Mouse (Mus musculus): ENCODE results near the gene Tcf7l2. TPM values are rescaled to one million over a fixed set of nuclear protein-coding genes. Genes with fewer than 3 reads are reported as not detected.

The Tcf7l2 gene
- polyA plus RNA-seq, 1 experiment from 2014 or later = 215 TPM

- no peaks in the 10 kb centered on the region for H3K27me3 ChIP-seq
- H3K9me3 ChIP-seq (replicated peaks) = no peaks in the 10 kb centered on the region
- peaks cover 26% of the 10 kb centered on the region for H3K4me1 ChIP-seq
- H3K4me2 ChIP-seq = no peak overlapping the region
- H3K27ac ChIP-seq = no peak overlapping the region
- ATAC-seq = no peak
- H3K9ac ChIP-seq = no peak overlapping the region
- 82% methylated on average over 5 of the region's 5 CpGs for WGBS
- H3K36me3 ChIP-seq (ENCODE audit: poor library complexity, severe bottlenecking) = no peaks in the 10 kb centered on the region
- no peak overlapping the region for H3K4me3 ChIP-seq
Measured at GRCm38 (mm10) chr19:55855571-55855970, 114.0 kb downstream of the Tcf7l2 start.

DNA sequence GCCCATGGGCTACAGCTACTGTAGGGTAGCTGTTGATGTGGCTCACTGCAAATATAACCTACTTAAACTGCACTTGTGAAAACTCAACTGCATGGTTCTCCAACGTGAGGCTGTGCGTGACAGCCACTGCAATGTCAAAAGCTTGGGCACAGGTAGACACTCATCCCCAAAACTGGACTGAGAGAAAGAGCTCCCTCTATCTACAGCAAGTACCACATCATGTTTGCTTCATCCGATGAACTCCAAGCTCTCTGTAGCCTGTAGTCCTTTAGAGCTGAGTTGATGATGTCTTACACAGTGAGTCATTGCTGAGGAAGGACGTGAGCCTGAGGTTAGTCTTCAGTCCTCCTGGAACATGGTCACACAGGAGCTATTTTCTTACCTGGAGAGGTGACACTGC, 115.7 kb downstream of the Tcf7l2 start:
- Histone ChIP-seq H3K4me1 (peaks cover 12% of the 10 kb centered on the region), H3K4me3 (no peak overlapping the region), H3K9me3 (replicated peaks) (no peaks in the 10 kb centered on the region), H3K4me2 (no peak overlapping the region), H3K27ac (no peak overlapping the region), H3K27me3 (no peaks in the 10 kb centered on the region), H3K9ac (no peak overlapping the region), H3K36me3 (ENCODE audit: poor library complexity, severe bottlenecking) (no peaks in the 10 kb centered on the region)
- WGBS = 94% methylated on average over 4 of the region's 4 CpGs
- ATAC-seq = no peak

DNA sequence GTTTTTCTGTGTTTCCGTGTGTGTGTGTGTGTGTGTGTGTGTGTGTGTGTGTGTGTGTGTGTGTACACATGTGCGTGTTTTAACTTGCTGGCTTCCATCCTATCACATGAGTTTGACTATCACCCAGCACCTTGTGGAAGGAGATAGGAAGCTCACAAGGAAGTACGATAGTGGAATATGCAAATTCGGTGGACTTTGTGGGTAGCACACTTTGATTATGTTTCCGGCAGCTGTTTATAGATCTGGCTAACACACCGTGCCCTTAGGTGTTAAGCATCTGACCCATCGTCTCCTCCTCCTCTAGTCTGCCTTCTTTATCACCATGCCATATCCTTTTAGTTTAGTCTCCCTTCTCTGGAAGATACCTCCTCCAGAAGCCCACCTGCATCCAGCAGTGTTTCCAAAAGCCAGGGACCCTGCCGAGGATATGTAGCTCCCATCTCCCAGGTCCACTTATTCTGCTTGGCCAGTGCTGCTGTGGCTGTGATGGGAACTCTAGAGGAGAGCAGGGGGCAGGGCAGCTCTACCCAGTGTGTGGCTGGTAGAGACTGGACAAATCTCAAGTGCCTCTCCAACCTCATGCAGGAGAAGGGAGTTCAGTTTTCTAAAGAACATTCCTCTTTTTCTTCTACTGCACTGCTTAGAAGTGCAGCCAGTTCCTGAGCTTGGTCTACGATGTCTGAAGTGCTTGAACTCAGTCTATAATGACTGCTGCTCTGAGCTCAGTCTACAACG, 118.6 kb downstream of the Tcf7l2 start:
- Histone ChIP-seq H3K27me3 (no peaks in the 10 kb centered on the region), H3K9me3 (replicated peaks) (no peaks in the 10 kb centered on the region), H3K36me3 (ENCODE audit: poor library complexity, severe bottlenecking) (no peaks in the 10 kb centered on the region), H3K4me1 (0 out of 2 replicates have a peak, but pooled peaks cover 2% of the 10 kb centered on the region), H3K4me2 (no peak overlapping the region), H3K9ac (no peak overlapping the region), H3K4me3 (no peak overlapping the region), H3K27ac (no peak overlapping the region)
- WGBS = 86% methylated on average over 10 of the region's 10 CpGs
- ATAC-seq = no peak

DNA sequence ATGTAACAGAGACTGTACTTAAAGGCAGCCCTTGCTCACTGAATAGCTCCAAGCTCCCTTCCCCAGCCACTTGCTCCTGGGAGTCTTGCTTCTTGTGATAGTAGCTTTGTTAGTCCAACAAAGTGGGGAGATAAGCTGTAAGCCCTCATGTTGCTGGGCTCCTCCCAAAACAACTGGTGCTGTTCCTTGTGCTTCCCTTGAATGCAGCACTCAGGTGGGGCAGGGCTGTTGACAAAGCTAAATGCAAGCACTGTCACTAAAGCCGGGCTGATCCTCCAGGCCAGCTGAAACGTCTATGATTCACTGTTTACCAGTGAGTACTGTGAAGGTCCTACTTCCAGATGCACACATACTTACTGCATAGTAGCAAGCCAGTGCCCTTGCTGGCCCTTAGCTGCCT, 120.1 kb downstream of the Tcf7l2 start:
- no peaks in the 10 kb centered on the region for H3K4me1 ChIP-seq
- H3K4me2 ChIP-seq = no peak overlapping the region
- 81% methylated on average over 2 of the region's 2 CpGs for WGBS

DNA sequence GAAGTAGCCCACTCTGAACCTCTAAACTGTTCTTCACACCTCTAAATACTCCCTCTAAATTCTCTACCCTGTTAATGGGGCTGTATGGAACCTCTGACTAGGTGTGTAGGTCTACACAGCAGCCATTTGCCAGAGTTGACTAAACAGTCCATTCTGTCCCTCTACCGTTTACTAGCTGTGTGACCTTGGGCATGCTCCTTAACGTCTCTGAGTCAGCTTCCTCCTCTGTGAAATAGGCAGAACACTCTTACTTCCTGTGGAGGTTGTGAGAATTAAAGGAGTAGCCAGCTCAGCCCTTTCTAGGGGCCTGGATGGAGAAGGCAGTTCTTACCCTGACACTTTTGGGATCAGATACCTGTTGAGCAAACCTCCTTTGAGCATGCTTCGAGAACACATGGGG, 120.9 kb downstream of the Tcf7l2 start:
- Histone ChIP-seq H3K27me3 (no peaks in the 10 kb centered on the region), H3K9ac (no peak overlapping the region), H3K4me2 (no peak overlapping the region), H3K36me3 (ENCODE audit: poor library complexity, severe bottlenecking) (no peaks in the 10 kb centered on the region), H3K27ac (no peak overlapping the region), H3K9me3 (replicated peaks) (no peaks in the 10 kb centered on the region), H3K4me3 (no peak overlapping the region), H3K4me1 (peaks cover 1% of the 10 kb centered on the region; the same call in 1 of the 2 replicates)
- ATAC-seq = no peak
- WGBS = 90% methylated on average over 3 of the region's 3 CpGs

More for the DNA sequence above, 120.1 kb downstream of the Tcf7l2 start:
- Histone ChIP-seq H3K9ac (no peak overlapping the region), H3K4me3 (no peak overlapping the region), H3K36me3 (ENCODE audit: poor library complexity, severe bottlenecking) (no peaks in the 10 kb centered on the region), H3K27me3 (no peaks in the 10 kb centered on the region), H3K9me3 (replicated peaks) (no peaks in the 10 kb centered on the region), H3K27ac (no peak overlapping the region)
- ATAC-seq = no peak

DNA sequence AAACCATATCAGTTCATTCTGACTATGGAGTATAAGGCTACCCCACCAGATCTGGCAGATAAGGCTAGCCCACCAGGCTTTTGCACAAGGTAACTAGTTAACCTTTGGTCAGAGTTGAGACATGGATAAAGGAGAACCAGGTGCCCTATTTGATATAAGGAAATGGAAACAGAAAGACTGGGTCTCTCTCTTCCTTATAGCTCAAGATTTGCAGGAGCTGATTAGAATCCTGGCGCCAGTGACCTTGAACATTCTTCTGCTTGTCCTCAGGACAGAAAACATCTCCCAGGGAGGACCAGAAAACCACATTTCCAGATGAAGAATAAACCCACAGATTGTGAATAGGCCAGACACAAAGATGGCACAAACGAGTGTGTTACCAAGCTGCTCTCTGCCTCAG, 123.4 kb downstream of the Tcf7l2 start:
- no peaks in the 10 kb centered on the region for H3K9me3 ChIP-seq (replicated peaks)
- no peaks in the 10 kb centered on the region for H3K27me3 ChIP-seq
- H3K9ac ChIP-seq = no peak overlapping the region
- ATAC-seq = no peak
- no peak overlapping the region for H3K4me3 ChIP-seq
- H3K4me1 ChIP-seq = peaks cover 8% of the 10 kb centered on the region; the same call in 1 of the 2 replicates
- H3K36me3 ChIP-seq (ENCODE audit: poor library complexity, severe bottlenecking) = no peaks in the 10 kb centered on the region
- no peak overlapping the region for H3K27ac ChIP-seq
- WGBS = 97% methylated on average over 2 of the region's 2 CpGs
- H3K4me2 ChIP-seq = no peak overlapping the region

DNA sequence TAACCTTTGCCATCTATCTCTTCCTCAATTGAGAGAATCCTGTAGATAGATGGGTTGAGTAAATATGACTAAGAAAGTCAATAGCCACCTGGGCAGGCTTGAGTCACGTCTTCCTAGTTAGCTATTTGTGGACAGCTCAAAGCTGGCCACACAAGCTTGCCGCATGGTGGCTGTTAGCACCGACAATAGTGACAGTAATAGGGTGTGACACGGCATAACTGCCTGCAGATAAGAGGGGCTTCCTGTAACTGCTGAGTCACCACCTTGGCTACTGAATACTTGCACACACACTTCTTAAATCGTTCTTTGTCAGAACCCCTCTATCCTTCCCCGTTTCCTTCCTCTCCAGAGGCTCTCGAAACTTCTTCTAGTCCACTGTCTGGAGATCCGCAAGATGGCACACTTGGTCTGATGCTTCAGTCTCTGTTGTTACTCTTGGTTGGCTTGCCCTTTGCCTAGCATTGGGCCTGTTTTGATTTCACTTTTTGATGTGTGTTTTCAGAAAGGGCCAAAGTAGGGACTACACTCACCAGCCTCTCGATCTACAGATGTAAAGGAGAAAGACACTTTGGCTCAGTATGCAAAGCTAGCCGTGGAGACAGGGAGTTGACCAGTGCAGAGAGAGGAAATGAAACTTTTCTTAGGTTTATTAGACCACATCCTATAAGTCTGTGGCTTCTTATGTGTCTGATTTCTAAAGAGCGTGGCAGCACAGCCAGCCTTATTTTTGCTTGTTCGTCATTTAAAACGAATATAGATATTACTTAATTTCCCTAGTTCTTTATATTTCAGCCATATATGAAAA, 124.4 kb downstream of the Tcf7l2 start:
- no peak overlapping the region for H3K4me3 ChIP-seq
- H3K9ac ChIP-seq = no peak overlapping the region
- peaks cover 8% of the 10 kb centered on the region; the same call in 1 of the 2 replicates for H3K4me1 ChIP-seq
- no peaks in the 10 kb centered on the region for H3K27me3 ChIP-seq
- no peak for ATAC-seq
- H3K27ac ChIP-seq = no peak overlapping the region
- H3K36me3 ChIP-seq (ENCODE audit: poor library complexity, severe bottlenecking) = no peaks in the 10 kb centered on the region
- H3K4me2 ChIP-seq = no peak overlapping the region
- WGBS = 90% methylated on average over 13 of the region's 13 CpGs
- H3K9me3 ChIP-seq (replicated peaks) = no peaks in the 10 kb centered on the region

GRCm38 (mm10) chr19:55867255-55867654, 125.6 kb downstream of the Tcf7l2 start:
- Histone ChIP-seq H3K4me2 (no peak overlapping the region), H3K27ac (no peak overlapping the region), H3K4me3 (no peak overlapping the region), H3K9me3 (replicated peaks) (no peaks in the 10 kb centered on the region), H3K4me1 (peaks cover 12% of the 10 kb centered on the region; the same call in 1 of the 2 replicates), H3K9ac (no peak overlapping the region), H3K27me3 (no peaks in the 10 kb centered on the region), H3K36me3 (ENCODE audit: poor library complexity, severe bottlenecking) (no peaks in the 10 kb centered on the region)
- 91% methylated on average over 6 of the region's 6 CpGs for WGBS
- ATAC-seq = no peak

DNA sequence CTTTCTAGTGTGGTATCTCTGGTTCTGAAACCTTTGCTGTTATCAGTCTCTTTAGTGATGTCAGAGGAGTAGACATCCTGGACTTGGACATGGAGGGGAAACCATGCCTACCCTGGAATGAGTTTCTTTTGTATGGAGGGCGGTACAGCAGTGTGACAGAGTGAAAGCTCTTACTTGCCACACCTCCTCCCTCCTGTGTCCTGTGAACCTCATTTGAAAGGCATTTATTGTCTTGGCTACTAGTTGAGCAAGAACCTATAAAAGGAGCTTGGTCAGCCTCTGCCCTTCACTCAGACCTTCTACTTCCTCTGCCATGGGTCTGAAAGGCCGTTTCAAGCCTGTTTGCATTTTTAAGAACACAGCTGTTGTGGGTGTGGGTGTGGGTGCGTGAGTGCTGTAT, 126.3 kb downstream of the Tcf7l2 start:
- H3K27me3 ChIP-seq = no peaks in the 10 kb centered on the region
- H3K9me3 ChIP-seq (replicated peaks) = no peaks in the 10 kb centered on the region
- H3K4me3 ChIP-seq = no peak overlapping the region
- no peak overlapping the region for H3K27ac ChIP-seq
- no peak for ATAC-seq
- H3K36me3 ChIP-seq (ENCODE audit: poor library complexity, severe bottlenecking) = no peaks in the 10 kb centered on the region
- 54% methylated on average over 3 of the region's 3 CpGs for WGBS
- H3K4me2 ChIP-seq = no peak overlapping the region
- H3K9ac ChIP-seq = no peak overlapping the region
- H3K4me1 ChIP-seq = peaks cover 12% of the 10 kb centered on the region; the same call in 1 of the 2 replicates

DNA sequence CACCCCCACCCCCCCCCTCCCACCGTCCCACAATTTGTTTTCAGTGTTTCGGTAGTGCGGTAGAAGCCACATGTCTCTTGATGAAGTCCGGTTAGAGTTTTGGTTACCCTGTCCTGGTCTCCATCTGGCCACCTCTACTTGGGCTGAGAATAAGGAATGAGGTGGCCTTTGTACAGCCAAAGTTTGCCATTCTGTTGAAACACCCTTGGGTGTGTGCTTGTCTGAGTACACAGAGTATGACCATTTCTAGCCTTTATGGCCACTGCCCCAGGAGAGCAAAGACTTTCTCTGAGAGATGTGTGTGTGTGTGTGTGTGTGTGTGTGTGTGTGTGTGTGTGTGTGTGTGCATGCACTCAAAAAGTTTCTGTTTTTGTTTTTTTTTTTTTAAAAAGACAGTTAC, 127.0 kb downstream of the Tcf7l2 start:
- Histone ChIP-seq H3K27ac (no peak overlapping the region), H3K4me1 (peaks cover 12% of the 10 kb centered on the region; the same call in 1 of the 2 replicates), H3K36me3 (ENCODE audit: poor library complexity, severe bottlenecking) (no peaks in the 10 kb centered on the region), H3K9ac (no peak overlapping the region), H3K4me2 (no peak overlapping the region), H3K4me3 (no peak overlapping the region), H3K27me3 (no peaks in the 10 kb centered on the region), H3K9me3 (replicated peaks) (no peaks in the 10 kb centered on the region)
- ATAC-seq = no peak
- 98% methylated on average over 4 of the region's 4 CpGs for WGBS

DNA sequence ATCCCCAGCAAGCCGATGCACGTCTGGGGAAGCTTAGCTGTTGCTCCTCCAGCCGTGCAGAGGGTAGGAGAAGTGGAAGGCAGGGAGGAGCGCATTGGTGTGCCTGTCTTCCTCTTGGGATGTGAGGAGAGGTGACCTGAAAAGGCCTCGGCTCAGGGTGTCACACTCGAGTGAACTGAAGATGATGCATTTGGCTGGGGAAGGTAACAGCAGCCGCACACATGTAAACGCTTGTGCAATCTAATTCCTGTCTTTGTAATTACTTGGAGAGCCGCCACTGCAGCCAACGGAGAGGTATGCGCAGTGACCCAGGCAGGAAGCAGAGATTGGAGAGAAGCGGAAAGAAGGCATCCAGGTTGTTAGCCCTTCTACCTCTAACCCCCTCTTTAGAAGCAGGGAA, 129.2 kb downstream of the Tcf7l2 start:
- H3K27ac ChIP-seq = no peak overlapping the region
- H3K9me3 ChIP-seq (replicated peaks) = no peaks in the 10 kb centered on the region
- H3K36me3 ChIP-seq (ENCODE audit: poor library complexity, severe bottlenecking) = no peaks in the 10 kb centered on the region
- H3K4me2 ChIP-seq = no peak overlapping the region
- H3K27me3 ChIP-seq = no peaks in the 10 kb centered on the region
- 81% methylated on average over 12 of the region's 12 CpGs for WGBS
- ATAC-seq = no peak
- peaks cover 12% of the 10 kb centered on the region; the same call in 1 of the 2 replicates for H3K4me1 ChIP-seq
- no peak overlapping the region for H3K4me3 ChIP-seq
- no peak overlapping the region for H3K9ac ChIP-seq

- no peak for ATAC-seq
- 54% methylated on average over 3 of the region's 3 CpGs for WGBS
- no peak overlapping the region for H3K9ac ChIP-seq
- no peaks in the 10 kb centered on the region for H3K9me3 ChIP-seq (replicated peaks)
- peaks cover 12% of the 10 kb centered on the region; the same call in 1 of the 2 replicates for H3K4me1 ChIP-seq
- H3K27me3 ChIP-seq = no peaks in the 10 kb centered on the region
- H3K4me3 ChIP-seq = no peak overlapping the region
- no peak overlapping the region for H3K27ac ChIP-seq
- no peaks in the 10 kb centered on the region for H3K36me3 ChIP-seq (ENCODE audit: poor library complexity, severe bottlenecking)
- H3K4me2 ChIP-seq = no peak overlapping the region
Measured at GRCm38 (mm10) chr19:55871496-55871895, 129.9 kb downstream of the Tcf7l2 start.
